Mouse (Mus musculus): ENCODE measurements around the gene Wdr48.

Wdr48 gene

DNA sequence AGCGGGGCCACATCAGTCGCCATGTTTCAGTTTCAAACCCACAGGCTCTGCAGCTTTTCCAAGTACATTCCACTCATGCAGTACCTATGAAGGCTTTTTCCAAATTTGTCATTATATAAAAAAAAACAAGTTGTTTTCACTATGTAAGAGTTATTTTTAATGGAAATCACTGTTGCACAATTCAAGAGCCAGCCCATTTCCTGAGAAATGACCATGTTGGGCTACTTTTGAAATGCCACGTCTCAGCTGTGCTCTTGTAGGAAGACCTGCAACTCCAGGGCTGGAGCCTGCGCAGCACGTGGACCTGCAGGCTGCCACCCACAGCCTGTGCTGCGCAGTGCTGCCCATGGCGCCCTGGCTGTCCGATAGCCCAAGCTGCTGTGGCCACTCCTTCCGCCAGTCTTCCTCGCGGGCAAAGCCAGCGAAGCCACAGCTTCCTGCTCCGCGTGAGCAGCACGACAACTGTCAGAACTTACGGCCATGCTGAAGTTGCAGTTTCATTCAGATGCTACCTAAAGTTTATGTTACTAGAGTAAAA lies 30.5 kb downstream of the Wdr48 start:
- no peak for DNase-seq (ENCODE audit: low spot score)

DNA sequence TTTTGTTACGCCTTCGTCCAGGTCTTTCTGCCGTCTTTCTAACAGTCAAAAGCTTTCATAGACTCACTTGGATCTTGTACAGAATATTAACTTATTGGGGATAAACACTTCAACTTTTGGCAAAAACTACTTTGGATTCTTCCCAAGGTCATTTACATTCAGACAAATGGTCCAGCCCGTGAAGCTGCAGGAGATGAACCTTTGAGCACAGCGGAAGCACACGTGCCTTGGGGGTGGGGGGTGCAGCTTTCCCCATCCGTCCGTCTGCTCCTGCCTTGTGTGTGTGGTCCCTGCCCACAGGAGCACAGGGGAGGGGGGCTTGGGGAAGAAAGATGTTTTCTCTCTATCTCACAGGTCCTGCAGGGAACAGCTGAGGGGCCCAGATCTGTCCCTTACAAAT lies 31.1 kb downstream of the Wdr48 start:
- DNase-seq (ENCODE audit: low spot score): no peak

DNA sequence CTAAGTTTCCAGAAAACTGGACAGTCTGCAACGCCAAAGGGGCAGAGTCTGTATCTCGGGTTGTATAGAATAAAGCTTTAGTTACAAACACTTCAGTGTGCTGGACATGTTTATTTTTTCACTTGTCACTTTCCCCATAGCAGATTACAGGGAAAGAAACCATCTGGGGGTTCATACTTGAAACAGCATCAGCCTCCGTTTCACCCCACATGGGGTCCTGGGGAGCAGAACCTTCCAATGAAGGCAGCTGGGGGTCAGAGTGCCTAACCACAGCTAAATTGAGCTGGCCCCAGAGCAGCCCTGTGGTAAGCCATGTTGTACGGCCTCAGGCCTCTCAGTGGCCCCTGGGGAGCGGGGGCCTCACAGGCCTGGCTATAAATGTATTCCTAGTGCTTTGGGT lies 31.8 kb downstream of the Wdr48 start:
- DNase-seq (ENCODE audit: low spot score): no peak

DNA sequence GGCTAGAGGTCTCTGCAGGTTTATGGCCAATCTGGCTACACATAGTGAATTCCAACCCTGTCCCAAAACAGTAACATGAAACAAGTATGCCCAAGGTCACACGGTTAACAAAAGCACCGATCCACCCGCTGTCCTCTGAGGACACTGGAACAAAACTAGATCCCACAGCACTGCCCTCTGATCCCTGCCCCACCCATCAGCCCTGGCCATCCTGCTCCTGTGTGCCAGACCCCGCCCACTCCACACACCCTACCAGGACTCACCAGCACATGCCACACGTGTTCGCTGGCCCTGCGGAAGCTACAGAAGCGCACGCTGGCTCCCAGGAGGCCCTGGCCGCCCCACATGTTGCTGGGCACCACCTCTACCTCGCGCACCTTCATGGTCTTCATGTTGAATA lies 37.7 kb downstream of the Wdr48 start:
- DNase-seq (ENCODE audit: low spot score): no peak

DNA sequence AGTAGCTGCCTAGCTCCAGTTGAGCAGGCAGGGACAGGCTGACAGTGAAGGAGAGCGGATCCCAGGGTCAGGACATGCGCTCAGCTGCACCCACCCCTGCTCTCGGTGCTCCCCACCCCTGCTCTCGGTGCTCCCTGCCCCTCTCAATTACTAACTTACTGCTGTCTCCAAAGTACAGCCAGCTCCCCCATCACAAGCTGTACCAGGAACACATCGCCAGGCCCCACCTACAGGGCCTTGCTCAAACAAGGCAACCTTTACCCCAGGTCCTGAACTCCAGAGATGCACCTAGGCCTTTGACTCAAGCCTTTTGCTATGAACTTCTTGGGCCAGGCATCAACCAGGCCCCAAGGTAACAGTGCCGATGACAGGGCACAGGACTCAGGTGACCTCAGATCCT lies 39.0 kb downstream of the Wdr48 start:
- no peak for DNase-seq (ENCODE audit: low spot score)

DNA sequence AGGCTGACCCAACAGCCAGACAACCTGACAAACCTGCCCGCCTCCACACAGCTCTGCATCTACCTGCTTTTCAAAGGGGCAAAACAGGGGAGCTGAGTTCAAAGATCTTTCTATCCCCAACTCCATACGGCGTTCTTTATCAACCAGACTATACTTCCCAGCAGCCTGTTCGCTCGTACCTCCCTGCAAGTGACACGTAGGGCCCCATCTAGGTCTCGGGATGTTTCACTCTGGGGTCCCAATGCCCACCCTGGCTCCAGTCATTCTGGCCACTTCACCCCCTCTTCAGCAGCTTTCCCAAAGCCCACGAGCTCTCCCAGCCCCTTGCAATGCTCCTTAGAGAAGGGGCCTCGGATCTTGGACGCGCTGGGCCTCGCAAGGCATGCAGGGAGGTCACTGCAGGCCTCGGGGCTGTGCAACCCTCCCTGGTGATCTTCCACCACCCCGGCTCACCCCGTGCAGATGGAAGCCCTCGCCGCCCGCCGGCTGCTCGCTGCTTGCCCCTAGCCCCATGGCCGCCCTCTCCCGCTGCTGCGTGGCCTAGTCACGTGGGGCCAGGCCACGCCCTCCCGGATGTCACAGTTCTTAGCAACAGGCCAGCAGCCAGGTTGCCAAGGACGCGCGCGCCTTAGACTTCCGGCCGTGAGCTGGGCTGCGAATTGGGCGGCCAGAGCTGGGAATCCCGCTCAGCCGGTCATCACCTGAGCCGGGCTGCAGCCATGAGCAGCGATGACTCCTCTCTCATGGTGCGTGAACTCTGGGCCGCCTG lies 42.5 kb downstream of the Wdr48 start, which contains the start of the genes Gorasp1 and Ttc21a:
Gorasp1 (minus strand) TSS at position 561 of the 769 bp plus-strand sequence.
Ttc21a (plus strand) TSS at position 602 of the 769 bp plus-strand sequence.
- DNase-seq (ENCODE audit: low spot score): peak; percentile 94

- no peak for DNase-seq (ENCODE audit: low spot score)
Observed at GRCm38 (mm10) chr9:119938496-119938895, 43.8 kb downstream of the Wdr48 start.

- DNase-seq (ENCODE audit: low spot score): no peak
Observed at GRCm38 (mm10) chr9:119939646-119940045, 45.0 kb downstream of the Wdr48 start.

GRCm38 (mm10) chr9:119941407-119941806 lies 46.7 kb downstream of the Wdr48 start:
- DNase-seq (ENCODE audit: low spot score): no peak

DNA sequence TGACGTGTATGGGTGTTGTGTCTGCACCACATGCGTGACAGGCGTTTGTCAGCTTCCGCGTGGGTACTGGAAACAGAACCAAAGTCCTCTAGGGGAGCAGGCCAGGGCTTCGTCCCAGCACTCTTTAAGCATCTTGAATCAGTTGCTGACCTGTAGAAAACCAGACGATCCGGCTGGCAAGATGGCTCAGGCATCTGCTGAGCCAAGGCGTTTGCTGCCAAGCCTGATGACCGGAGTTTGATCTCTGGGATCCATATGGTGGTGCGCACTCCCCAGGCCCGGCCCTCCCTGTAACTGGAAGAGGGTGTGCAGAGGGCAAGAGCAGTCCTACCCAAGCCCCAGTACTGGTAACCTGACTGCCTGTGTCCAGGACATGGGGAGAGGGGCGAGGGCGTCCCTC lies 47.2 kb downstream of the Wdr48 start:
- DNase-seq (ENCODE audit: low spot score): no peak

DNA sequence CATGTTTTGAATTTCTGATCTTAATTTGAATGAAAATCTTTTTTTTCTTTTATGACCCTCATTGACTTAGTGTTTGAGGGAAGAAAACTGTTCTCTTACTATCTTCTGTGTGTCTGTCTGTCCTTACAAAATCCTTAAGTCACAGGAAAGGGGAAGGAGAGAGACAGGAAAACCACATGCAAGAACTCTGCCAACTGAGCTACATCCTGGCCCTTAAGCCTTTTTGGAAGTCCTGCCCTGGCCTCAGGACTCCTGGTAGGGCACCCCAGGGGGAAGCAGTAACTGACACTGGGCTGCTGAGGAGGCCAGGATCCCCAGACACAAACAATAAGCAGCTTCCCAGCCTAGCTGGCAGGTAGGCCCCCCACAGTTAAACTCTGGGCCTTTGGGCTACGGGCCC lies 48.6 kb downstream of the Wdr48 start:
- no peak for DNase-seq (ENCODE audit: low spot score)

- DNase-seq (ENCODE audit: low spot score): no peak
Observed at GRCm38 (mm10) chr9:119945173-119945900, 50.7 kb downstream of the Wdr48 start.

- no peak for DNase-seq (ENCODE audit: low spot score)
Observed at GRCm38 (mm10) chr9:119948804-119949203, 54.1 kb downstream of the Wdr48 start.

GRCm38 (mm10) chr9:119950434-119950833 lies 55.8 kb downstream of the Wdr48 start:
- DNase-seq (ENCODE audit: low spot score): no peak

- no peak for DNase-seq (ENCODE audit: low spot score)
Observed at GRCm38 (mm10) chr9:119951388-119951787, 56.7 kb downstream of the Wdr48 start.

DNA sequence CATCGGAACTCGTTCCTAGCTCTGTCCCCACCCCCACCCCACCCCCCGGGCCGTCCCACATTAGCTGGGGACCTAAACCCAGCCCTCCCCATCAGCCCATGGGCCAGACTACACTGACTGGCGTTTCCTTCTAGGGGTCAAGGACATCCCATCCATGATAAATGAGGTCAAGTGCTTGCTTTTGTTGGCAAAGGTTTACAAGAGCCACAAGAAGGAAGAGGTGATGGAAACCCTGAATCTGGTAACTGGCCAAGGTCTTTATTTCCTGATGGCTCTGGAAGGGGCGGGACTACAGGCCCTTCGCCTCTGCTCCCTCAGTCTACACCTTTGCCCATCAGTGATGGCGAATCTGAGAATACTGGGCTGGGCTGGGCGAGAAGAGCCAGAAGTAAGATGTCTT lies 64.2 kb downstream of the Wdr48 start:
- DNase-seq (ENCODE audit: low spot score): no peak

DNA sequence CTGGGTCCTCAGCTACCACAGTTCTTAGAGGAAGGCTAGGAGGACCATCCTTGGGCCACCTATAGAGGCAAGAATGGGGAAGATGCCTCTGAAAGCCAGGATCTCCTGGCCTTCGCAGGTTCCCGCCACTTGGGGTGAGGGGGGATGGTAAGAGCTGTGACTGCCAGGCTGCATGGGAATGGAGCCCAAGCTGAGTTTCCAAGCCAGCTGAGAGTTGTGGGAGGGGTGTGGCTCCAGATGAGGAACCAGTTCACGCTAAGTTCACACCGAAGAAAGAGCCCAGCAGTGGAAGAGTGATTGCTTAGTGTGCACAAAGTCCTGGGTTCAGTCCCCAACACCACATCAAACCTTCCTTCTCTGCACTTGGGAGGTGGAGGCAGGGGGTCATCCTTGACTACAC lies 67.5 kb downstream of the Wdr48 start:
- no peak for DNase-seq (ENCODE audit: low spot score)

DNA sequence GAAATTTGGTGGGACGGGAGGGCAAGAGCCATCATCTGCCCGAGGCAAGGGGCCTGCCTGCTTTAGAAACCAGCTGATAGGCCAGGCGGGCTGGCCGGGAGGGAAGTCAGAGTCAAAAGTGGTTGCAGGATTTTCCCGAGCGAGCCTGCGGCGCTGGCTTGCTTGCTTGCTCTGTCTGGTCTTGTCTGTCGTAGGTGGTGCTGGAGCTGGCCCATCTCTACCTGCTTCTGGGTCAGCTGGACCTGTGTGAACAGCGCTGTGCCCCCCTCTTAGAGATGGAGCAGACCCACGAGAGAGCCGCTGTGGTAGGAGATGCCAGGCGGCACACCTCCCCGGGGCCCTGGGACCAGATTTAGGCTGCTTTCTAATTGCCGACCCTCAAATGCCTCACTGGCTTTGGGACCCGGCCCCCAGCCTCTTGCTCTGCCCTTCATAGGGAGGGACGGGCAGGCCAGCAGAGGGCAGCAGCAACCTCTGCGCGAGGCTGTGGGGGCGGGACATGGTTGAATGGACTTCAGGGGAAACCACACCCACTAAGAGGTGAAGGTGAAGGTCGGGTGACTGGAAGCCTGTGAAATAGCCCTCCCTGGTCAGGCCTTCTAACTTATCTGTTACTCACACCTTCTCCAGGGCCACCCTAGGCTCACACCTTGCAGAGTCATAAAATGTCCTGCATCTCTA lies 68.4 kb downstream of the Wdr48 start:
- DNase-seq (ENCODE audit: low spot score): peak; percentile 63

DNA sequence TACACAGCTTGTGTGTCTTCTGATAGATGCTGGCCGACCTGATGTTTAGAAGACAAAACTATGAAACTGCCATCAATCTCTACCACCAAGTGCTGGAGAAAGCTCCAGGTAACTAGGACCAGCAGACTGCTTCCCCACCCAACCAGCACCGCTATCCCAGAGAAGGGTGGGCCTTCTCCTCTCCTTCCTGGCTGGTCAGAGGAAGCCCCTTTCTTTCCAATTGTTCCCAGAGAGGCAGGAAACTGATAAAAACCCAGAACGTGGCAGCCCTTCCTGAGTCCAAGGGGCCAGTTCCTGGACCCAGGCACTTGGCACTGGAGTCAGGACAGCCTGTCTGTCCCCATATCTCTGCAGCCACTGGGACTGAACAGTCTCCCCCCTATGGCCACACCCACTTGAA lies 69.5 kb downstream of the Wdr48 start:
- DNase-seq (ENCODE audit: low spot score): no peak

- no peak for DNase-seq (ENCODE audit: low spot score)
Observed at GRCm38 (mm10) chr9:119965186-119965585, 70.5 kb downstream of the Wdr48 start.

DNA sequence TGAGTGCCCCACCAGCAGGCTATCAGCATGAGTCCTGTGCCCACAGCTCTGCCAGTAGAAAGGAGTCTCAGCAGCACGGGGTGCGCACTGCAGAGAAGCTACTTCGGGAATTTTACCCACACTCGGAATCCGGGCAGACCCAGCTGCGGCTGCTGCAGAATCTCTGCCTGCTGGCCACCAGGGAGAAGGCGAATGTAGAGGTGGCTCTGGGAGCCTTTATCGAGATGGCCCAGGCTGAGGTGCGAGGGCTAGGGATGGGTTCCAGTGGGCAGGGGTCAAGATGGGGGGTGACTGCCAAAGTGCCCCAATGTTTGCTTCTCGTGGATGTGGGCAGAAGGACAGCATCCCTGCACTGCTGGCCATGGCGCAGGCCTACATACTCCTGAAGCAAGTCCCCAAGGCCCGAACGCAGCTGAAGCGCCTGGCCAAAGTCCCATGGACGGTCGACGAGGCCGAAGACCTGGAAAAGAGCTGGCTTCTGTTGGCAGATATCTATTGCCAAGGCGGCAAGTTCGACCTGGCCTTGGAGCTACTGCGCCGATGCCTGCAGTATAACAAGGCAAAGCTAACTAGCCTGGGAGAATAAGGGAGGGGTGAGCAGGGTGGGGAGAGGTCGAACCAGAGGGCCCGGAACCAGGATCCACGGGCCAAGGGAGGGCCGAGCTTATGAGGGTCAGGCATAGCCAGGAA lies 71.7 kb downstream of the Wdr48 start:
- no peak for DNase-seq (ENCODE audit: low spot score)

DNA sequence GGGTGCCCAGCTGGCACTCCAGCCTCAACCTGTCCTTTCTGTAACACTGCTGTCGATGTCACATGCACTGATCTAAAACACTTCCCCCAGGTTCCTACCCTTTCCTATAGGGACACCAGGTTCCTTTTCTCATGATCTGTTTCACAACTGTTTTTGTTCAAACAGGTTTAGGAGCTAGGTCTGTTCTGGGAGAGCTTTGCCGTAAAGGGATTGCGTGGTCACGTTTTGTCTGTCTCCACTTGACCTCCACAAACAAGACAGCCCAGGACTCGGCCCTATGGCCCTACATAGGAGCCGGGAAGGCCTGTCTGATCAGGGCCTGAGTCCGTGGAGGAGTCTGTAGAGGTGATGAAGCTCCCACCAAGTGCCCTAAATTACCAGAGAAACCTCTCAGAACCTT lies 75.1 kb downstream of the Wdr48 start:
- DNase-seq (ENCODE audit: low spot score): no peak
